Mouse (Mus musculus) C2C12 (cell line): Measurements from ENCODE around the gene Mybph. TPM values are rescaled to one million over a fixed set of nuclear protein-coding genes. Genes with fewer than 3 reads are reported as not detected.

Experiments used
- H3K27me3 ChIP-seq: one replicate; pipeline ENCODE4 v1.6.1; 2011; ENCODE audit not compliant: control insufficient read depth, insufficient read depth, insufficient read length
- H3K36me3 ChIP-seq: one replicate; pipeline ENCODE4 v1.6.1; 2011; ENCODE audit not compliant: control insufficient read depth, insufficient read depth
- H3K4me3 ChIP-seq: one replicate; pipeline ENCODE4 v1.5.1; 2011; ENCODE audit warnings: mild to moderate bottlenecking, control low read depth; ENCODE audit not compliant: poor library complexity, insufficient read depth, severe bottlenecking
- H3K79me2 ChIP-seq: one replicate; pipeline ENCODE4 v1.6.1; 2011; ENCODE audit not compliant: control insufficient read depth, insufficient read depth
- H3K79me3 ChIP-seq: one replicate; pipeline ENCODE4 v1.6.1; 2011; ENCODE audit warnings: low read depth, control low read depth
- H3ac ChIP-seq: one replicate; pipeline ENCODE3; 2011; ENCODE audit warnings: low read depth; ENCODE audit not compliant: control insufficient read depth, insufficient read length
- CEBPB ChIP-seq: IDR thresholded peaks from one replicate; pipeline ENCODE4 v1.6.1; 2011; ENCODE audit warnings: low read depth, mild to moderate bottlenecking, control low read depth, moderate library complexity
- CTCF ChIP-seq: IDR thresholded peaks from one replicate; pipeline ENCODE4 v1.5.1; 2011; ENCODE audit not compliant: control insufficient read depth, insufficient read depth, insufficient read length
- FOSL1 ChIP-seq: IDR thresholded peaks from one replicate; pipeline ENCODE4 v1.8.0; 2011; ENCODE audit warnings: mild to moderate bottlenecking, low read length; ENCODE audit not compliant: poor library complexity, insufficient read depth, severe bottlenecking
- MAX ChIP-seq: IDR thresholded peaks from one replicate; pipeline ENCODE4 v1.6.1; 2011; ENCODE audit warnings: mild to moderate bottlenecking, control low read depth
- MYOD1 ChIP-seq: IDR thresholded peaks from one replicate; pipeline ENCODE4 v1.6.1; 2011; ENCODE audit warnings: low read depth; ENCODE audit not compliant: control insufficient read depth, insufficient read length
- MYOG ChIP-seq: IDR thresholded peaks from one replicate; pipeline ENCODE4 v1.6.1; 2011; ENCODE audit not compliant: control insufficient read depth, insufficient read length; ENCODE audit errors: extremely low read depth
- USF1 ChIP-seq: IDR thresholded peaks from one replicate; pipeline ENCODE4 v1.6.1; 2011; ENCODE audit warnings: low read depth, mild to moderate bottlenecking, control low read depth, moderate library complexity
- polyA plus RNA-seq: library from polyadenylated mRNA; unstranded; fragments of >200 nt; fragmentation: generic; extraction: Trizol; gene quantifications from one replicate; pipeline ENCODE4 v1.2.1, GENCODE M21; 2012; ENCODE audit warnings: missing spikeins

Gene Mybph
- polyA plus RNA-seq, 1 experiment: 1.4 TPM

DNA sequence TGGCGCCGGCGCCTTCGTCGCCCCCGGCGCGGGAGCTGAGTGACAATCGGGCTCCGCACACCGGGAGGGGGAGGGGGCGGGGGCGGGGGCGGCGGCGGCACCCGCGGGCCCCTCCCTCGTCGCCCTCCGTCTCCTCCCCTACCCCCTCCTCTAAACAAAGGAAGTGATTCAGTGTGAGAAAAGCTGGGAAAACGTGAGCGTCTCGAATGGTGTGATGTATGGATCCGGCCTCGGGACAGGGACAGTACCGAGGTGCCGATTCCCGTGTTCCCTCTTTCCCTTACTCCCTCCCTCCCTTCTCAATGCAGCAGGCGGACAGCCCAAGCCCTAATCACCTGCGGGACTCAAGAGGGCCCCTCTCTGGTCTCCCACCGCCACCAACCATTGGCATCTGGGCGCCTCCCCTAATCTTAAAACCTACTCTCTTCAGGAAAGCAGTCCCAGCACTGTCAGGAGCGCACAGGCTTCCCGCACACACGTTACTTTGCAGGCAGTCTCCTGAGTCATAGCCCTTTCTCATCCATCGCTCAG lies 42.2 kb downstream of the Mybph start, which contains the start of gene Adora1:
TSS of gene Adora1 (minus strand) at position 41 of the 531 bp plus-strand sequence.
- Histone ChIP-seq H3ac (no peak within 1 kb of the TSS), H3K4me3 (no peak within 1 kb of the TSS), H3K79me2 (no peaks in the 10 kb centered on the region), H3K79me3 (no peaks in the 10 kb centered on the region), H3K36me3 (no peaks in the 10 kb centered on the region), H3K27me3 (peaks cover 55% of the 10 kb centered on the region)
- TF ChIP-seq MYOD1 (no peak), MAX (no peak), MYOG (no peak), CTCF (no peak), CEBPB (no peak), USF1 (no peak), FOSL1 (no peak)

GRCm38 (mm10) chr1:134236142-134236541 lies 42.9 kb downstream of the Mybph start:
- no peak overlapping the region for H3ac ChIP-seq
- no peak overlapping the region for H3K4me3 ChIP-seq
- H3K79me2 ChIP-seq: no peaks in the 10 kb centered on the region
- TF ChIP-seq MAX (no peak), CTCF (no peak), MYOG (no peak), MYOD1 (no peak), CEBPB (no peak), FOSL1 (no peak), USF1 (no peak)
- H3K79me3 ChIP-seq: no peaks in the 10 kb centered on the region
- no peaks in the 10 kb centered on the region for H3K36me3 ChIP-seq
- peaks cover 49% of the 10 kb centered on the region for H3K27me3 ChIP-seq

GRCm38 (mm10) chr1:134237438-134237837 lies 44.2 kb downstream of the Mybph start:
- H3K79me2 ChIP-seq: no peaks in the 10 kb centered on the region
- peaks cover 52% of the 10 kb centered on the region for H3K27me3 ChIP-seq
- no peak overlapping the region for H3ac ChIP-seq
- no peaks in the 10 kb centered on the region for H3K79me3 ChIP-seq
- no peak overlapping the region for H3K4me3 ChIP-seq
- TF ChIP-seq USF1 (no peak), CEBPB (no peak), MYOD1 (no peak), MYOG (no peak), FOSL1 (no peak), MAX (no peak), CTCF (no peak)
- no peaks in the 10 kb centered on the region for H3K36me3 ChIP-seq

- peaks cover 25% of the 10 kb centered on the region for H3K27me3 ChIP-seq
- no peaks in the 10 kb centered on the region for H3K79me2 ChIP-seq
- H3K4me3 ChIP-seq: no peak overlapping the region
- TF ChIP-seq USF1 (no peak), CTCF (no peak), FOSL1 (no peak), MAX (no peak), CEBPB (no peak), MYOD1 (no peak), MYOG (no peak)
- H3ac ChIP-seq: no peak overlapping the region
- H3K79me3 ChIP-seq: no peaks in the 10 kb centered on the region
- H3K36me3 ChIP-seq: no peaks in the 10 kb centered on the region
Measured at GRCm38 (mm10) chr1:134240701-134241100, 47.5 kb downstream of the Mybph start.

- Histone ChIP-seq H3K4me3 (no peak overlapping the region), H3K27me3 (peaks cover 19% of the 10 kb centered on the region), H3K79me2 (no peaks in the 10 kb centered on the region), H3K79me3 (no peaks in the 10 kb centered on the region), H3ac (no peak overlapping the region), H3K36me3 (no peaks in the 10 kb centered on the region)
- TF ChIP-seq FOSL1: no peak
- no peak for TF ChIP-seq MYOD1
Measured at GRCm38 (mm10) chr1:134241298-134241697, 48.0 kb downstream of the Mybph start.

DNA sequence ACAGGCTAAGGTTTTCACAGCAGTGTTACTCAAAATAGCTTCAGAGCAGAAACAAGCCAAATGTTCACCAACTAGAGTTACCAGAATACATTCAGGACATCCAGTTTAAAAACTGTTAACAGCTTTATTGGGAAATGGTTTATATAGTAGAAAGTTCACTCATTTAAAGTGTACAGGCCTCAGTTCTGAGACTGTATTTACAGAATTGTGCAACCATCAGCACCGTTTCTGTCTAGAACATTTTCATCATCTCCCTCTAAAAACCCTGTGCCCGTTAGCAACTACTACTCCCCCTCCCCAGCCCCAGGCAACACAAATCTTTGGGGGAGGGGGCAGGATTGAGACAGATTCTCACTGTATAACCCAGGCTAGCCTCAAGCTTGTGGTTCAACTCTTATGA lies 49.0 kb downstream of the Mybph start:
- Histone ChIP-seq H3K79me3 (no peaks in the 10 kb centered on the region), H3K79me2 (no peaks in the 10 kb centered on the region), H3K36me3 (no peaks in the 10 kb centered on the region), H3K4me3 (no peak overlapping the region), H3ac (no peak overlapping the region), H3K27me3 (peaks cover 9% of the 10 kb centered on the region)
- no peak for TF ChIP-seq FOSL1
- TF ChIP-seq MAX: no peak
- TF ChIP-seq MYOD1: no peak
- no peak for TF ChIP-seq CTCF
- no peak for TF ChIP-seq USF1
- TF ChIP-seq MYOG: no peak
- TF ChIP-seq CEBPB: no peak
